Mouse (Mus musculus) forebrain, embryonic 16.5 days (tissue): ENCODE results near the gene Casc4. TPM values are rescaled to one million over a fixed set of nuclear protein-coding genes. Genes with fewer than 3 reads are reported as not detected.

ENCODE experiments used
- ATAC-seq: fragments of 200-750 bp; cut with Nextera tagmentation; 2 replicates; pipeline ENCODE4 v1.8.0; 2017; ENCODE audit warnings: mild to moderate bottlenecking, moderate library complexity
- H3K27ac ChIP-seq: fragments of 300-500 bp; sonication (generic); 2 replicates; pipeline ENCODE4 v1.5.1; 2014; ENCODE audit warnings: low read length, control low read depth
- H3K27me3 ChIP-seq: fragments of 300-500 bp; sonication (generic); replicated peaks from 2 replicates; pipeline ENCODE4 v1.6.1; 2014; ENCODE audit warnings: low read length; ENCODE audit not compliant: control insufficient read depth, insufficient read depth
- H3K36me3 ChIP-seq: fragments of 300-500 bp; sonication (generic); 2 replicates; pipeline ENCODE4 v1.6.1; 2014; ENCODE audit not compliant: control insufficient read depth, insufficient read depth
- H3K4me1 ChIP-seq: fragments of 300-500 bp; sonication (generic); replicated peaks from 2 replicates; pipeline ENCODE4 v1.6.1; 2014; ENCODE audit warnings: low read length; ENCODE audit not compliant: control insufficient read depth, insufficient read depth
- H3K4me2 ChIP-seq: fragments of 300-500 bp; sonication (generic); 2 replicates; pipeline ENCODE4 v1.6.1; 2014; ENCODE audit warnings: mild to moderate bottlenecking, low read length, control low read depth
- H3K4me3 ChIP-seq: fragments of 300-500 bp; sonication (generic); replicated peaks from 2 replicates; pipeline ENCODE4 v1.5.1; 2014; ENCODE audit warnings: mild to moderate bottlenecking, low read length, control low read depth
- H3K9ac ChIP-seq: fragments of 300-500 bp; sonication (generic); replicated peaks from 2 replicates; pipeline ENCODE4 v1.6.1; 2014; ENCODE audit warnings: low read depth, low read length, control low read depth
- H3K9me3 ChIP-seq: fragments of 300-500 bp; sonication (generic); 2 replicates; pipeline ENCODE4 v1.6.1; 2016; ENCODE audit warnings: low read length; ENCODE audit not compliant: control insufficient read depth
- WGBS: fragments of 180-500 bp; shearing (Covaris S2); extraction: QIAGEN DNeasy Blood & Tissue Kit; methylation state at CpG from one replicate; pipeline ENCODE4 v1.1.7; 2014; 5-methylcytosine and 5-hydroxymethylcytosine counted together
- polyA plus RNA-seq: library from polyadenylated mRNA; unstranded; fragments of >200 nt; fragmentation: Nextera tagmentation; extraction: Ambion mirVana; gene quantifications from 2 replicates; pipeline ENCODE4 v1.2.1, GENCODE M21; 2015

Gene Casc4
- polyA plus RNA-seq, 1 experiment from 2014 or later: 25.8 TPM

- no peak overlapping the region for H3K27ac ChIP-seq
- H3K9me3 ChIP-seq: no peaks in the 10 kb centered on the region
- no peaks in the 10 kb centered on the region for H3K4me1 ChIP-seq
- no peak for ATAC-seq
- no peaks in the 10 kb centered on the region for H3K27me3 ChIP-seq
- H3K4me3 ChIP-seq: no peak overlapping the region
- 72% methylated on average over 2 of the region's 2 CpGs for WGBS
- no peak overlapping the region for H3K4me2 ChIP-seq
- H3K9ac ChIP-seq: no peak overlapping the region
- no peaks in the 10 kb centered on the region for H3K36me3 ChIP-seq
Measured at GRCm38 (mm10) chr2:121852045-121852444, 14.7 kb upstream of the Casc4 start.

- H3K9me3 ChIP-seq: no peaks in the 10 kb centered on the region
- no peak overlapping the region for H3K4me2 ChIP-seq
- H3K27me3 ChIP-seq: no peaks in the 10 kb centered on the region
- 88% methylated on average over 3 of the region's 3 CpGs for WGBS
- no peaks in the 10 kb centered on the region for H3K36me3 ChIP-seq
- H3K27ac ChIP-seq: no peak overlapping the region
- H3K4me1 ChIP-seq: no peaks in the 10 kb centered on the region
- no peak for ATAC-seq
- H3K9ac ChIP-seq: no peak overlapping the region
- no peak overlapping the region for H3K4me3 ChIP-seq
Measured at GRCm38 (mm10) chr2:121853974-121854373, 12.8 kb upstream of the Casc4 start.

GRCm38 (mm10) chr2:121859380-121859980 is 7.3 kb upstream of the Casc4 start:
- H3K36me3 ChIP-seq: no peaks in the 10 kb centered on the region
- no peaks in the 10 kb centered on the region for H3K27me3 ChIP-seq
- no peak overlapping the region for H3K4me3 ChIP-seq
- 7% methylated on average over 5 of the region's 5 CpGs for WGBS
- H3K4me1 ChIP-seq: 0 out of 2 replicates have a peak, but pooled peaks cover 3% of the 10 kb centered on the region
- H3K4me2 ChIP-seq: no peak overlapping the region
- no peak overlapping the region for H3K9ac ChIP-seq
- no peaks in the 10 kb centered on the region for H3K9me3 ChIP-seq
- no peak overlapping the region for H3K27ac ChIP-seq
- no peak for ATAC-seq

- under 1% methylated on average over 18 of the region's 18 CpGs for WGBS
- peak overlapping the region; percentile 57 for H3K4me3 ChIP-seq
- no peaks in the 10 kb centered on the region for H3K9me3 ChIP-seq
- peaks cover 14% of the 10 kb centered on the region for H3K4me1 ChIP-seq
- ATAC-seq: peak; percentile 5
- H3K36me3 ChIP-seq: no peaks in the 10 kb centered on the region
- H3K4me2 ChIP-seq: peak overlapping the region; percentile 67
- H3K27me3 ChIP-seq: no peaks in the 10 kb centered on the region
- H3K27ac ChIP-seq: peak overlapping the region; percentile 84
- peak overlapping the region; percentile 70 for H3K9ac ChIP-seq
Measured at GRCm38 (mm10) chr2:121866071-121866601, 634 bp upstream of the Casc4 start.

GRCm38 (mm10) chr2:121867051-121867928 is 520 bp downstream of the Casc4 start:
- no peak for ATAC-seq
- H3K36me3 ChIP-seq: no peaks in the 10 kb centered on the region
- H3K9ac ChIP-seq: peak overlapping the region; percentile 70
- no peaks in the 10 kb centered on the region for H3K27me3 ChIP-seq
- no peaks in the 10 kb centered on the region for H3K9me3 ChIP-seq
- H3K4me3 ChIP-seq: peak overlapping the region; percentile 57
- peak overlapping the region; percentile 93 for H3K4me2 ChIP-seq
- peak overlapping the region; percentile 68 for H3K27ac ChIP-seq
- WGBS: under 1% methylated on average over 62 of the region's 63 CpGs
- peaks cover 14% of the 10 kb centered on the region for H3K4me1 ChIP-seq

GRCm38 (mm10) chr2:121879506-121879905 is 12.7 kb downstream of the Casc4 start:
- no peak for ATAC-seq
- no peak overlapping the region for H3K4me2 ChIP-seq
- H3K4me1 ChIP-seq: no peaks in the 10 kb centered on the region
- no peak overlapping the region for H3K27ac ChIP-seq
- no peaks in the 10 kb centered on the region for H3K27me3 ChIP-seq
- H3K9ac ChIP-seq: no peak overlapping the region
- no peaks in the 10 kb centered on the region for H3K36me3 ChIP-seq
- WGBS: 93% methylated on average over 1 of the region's 1 CpGs
- no peaks in the 10 kb centered on the region for H3K9me3 ChIP-seq
- no peak overlapping the region for H3K4me3 ChIP-seq

- Histone ChIP-seq H3K36me3 (no peaks in the 10 kb centered on the region), H3K4me3 (no peak overlapping the region), H3K27ac (no peak overlapping the region), H3K4me1 (no peaks in the 10 kb centered on the region), H3K4me2 (no peak overlapping the region), H3K9me3 (no peaks in the 10 kb centered on the region), H3K27me3 (no peaks in the 10 kb centered on the region), H3K9ac (no peak overlapping the region)
- ATAC-seq: no peak
- WGBS: 75% methylated on average over 1 of the region's 1 CpGs
Measured at GRCm38 (mm10) chr2:121885509-121886106, 18.8 kb downstream of the Casc4 start.

- no peak overlapping the region for H3K4me3 ChIP-seq
- H3K27me3 ChIP-seq: no peaks in the 10 kb centered on the region
- no peaks in the 10 kb centered on the region for H3K9me3 ChIP-seq
- no peaks in the 10 kb centered on the region for H3K36me3 ChIP-seq
- H3K9ac ChIP-seq: no peak overlapping the region
- WGBS: 100% methylated on average over 1 of the region's 1 CpGs
- H3K4me1 ChIP-seq: no peaks in the 10 kb centered on the region
- H3K4me2 ChIP-seq: no peak overlapping the region
- no peak overlapping the region for H3K27ac ChIP-seq
- ATAC-seq: no peak
Measured at GRCm38 (mm10) chr2:121886406-121886805, 19.6 kb downstream of the Casc4 start.
